Mouse (Mus musculus) mouse trophoblast stem cell (cell line): ENCODE data around the gene Emd.
"Not testable (repeated sequence)": the region's sequence is repeated elsewhere in the genome, so short reads cannot be mapped to it uniquely, and the experiment has no call there.

Source experiments
- in situ Hi-C, 2 experiments: fragments of 300-500 bp; cut with MseI, MboI; formaldehyde crosslinking; loops; 2 replicates in 1 of 2; 3 replicates in 1 of 2; pipeline ENCODE4 v1.15.1; 2025

The Emd gene

GRCm38 (mm10) chrX:74254153-74254887, at the start of gene Emd:
Gene Emd, plus strand, starts transcription at chrX:74254687.
- in situ Hi-C loops, result no loop called here

GRCm38 (mm10) chrX:74218496-74218895, 36.0 kb upstream of the Emd start:
- in situ Hi-C loops, result no loop called here

GRCm38 (mm10) chrX:74219449-74219848, 35.0 kb upstream of the Emd start:
- in situ Hi-C loops, result no loop called here

- in situ Hi-C loops, result not testable (repeated sequence)
Measured at GRCm38 (mm10) chrX:74220099-74220498, 34.4 kb upstream of the Emd start.

GRCm38 (mm10) chrX:74230038-74230437, 24.4 kb upstream of the Emd start:
- in situ Hi-C loops, result no loop called here

- in situ Hi-C loops, result no loop called here
Measured at GRCm38 (mm10) chrX:74233196-74233595, 21.3 kb upstream of the Emd start.

- in situ Hi-C loops, result loop anchor here in 1 of 2 experiments (10.0 kb wide), 1 partner anchor 174 kb away; no protein-coding TSS in a partner anchor
Measured at GRCm38 (mm10) chrX:74240332-74240731, 14.2 kb upstream of the Emd start.

- in situ Hi-C loops, result loop anchor here in 1 of 2 experiments (10.0 kb wide), 1 partner anchor 171 kb away; no protein-coding TSS in a partner anchor
Measured at GRCm38 (mm10) chrX:74243396-74243795, 11.1 kb upstream of the Emd start.

- in situ Hi-C loops, result loop anchor here in 1 of 2 experiments (10.0 kb wide), 1 partner anchor 171 kb away; no protein-coding TSS in a partner anchor
Measured at GRCm38 (mm10) chrX:74243807-74244206, 10.7 kb upstream of the Emd start.

- in situ Hi-C loops, result loop anchor here in 1 of 2 experiments (10.0 kb wide), 1 partner anchor 170 kb away; no protein-coding TSS in a partner anchor
Measured at GRCm38 (mm10) chrX:74244614-74245083, 9.8 kb upstream of the Emd start.

GRCm38 (mm10) chrX:74245107-74245506, 9.4 kb upstream of the Emd start:
- in situ Hi-C loops, result loop anchor here in 1 of 2 experiments (10.0 kb wide), 1 partner anchor 170 kb away; no protein-coding TSS in a partner anchor

GRCm38 (mm10) chrX:74245687-74246086, 8.8 kb upstream of the Emd start:
- in situ Hi-C loops, result loop anchor here in 1 of 2 experiments (10.0 kb wide), 1 partner anchor 169 kb away; no protein-coding TSS in a partner anchor

- in situ Hi-C loops, result loop anchor here in 1 of 2 experiments (10.0 kb wide), 1 partner anchor 169 kb away; no protein-coding TSS in a partner anchor
Measured at GRCm38 (mm10) chrX:74246213-74246681, 8.2 kb upstream of the Emd start.

- in situ Hi-C loops, result loop anchor here in 1 of 2 experiments (10.0 kb wide), 1 partner anchor 168 kb away; no protein-coding TSS in a partner anchor
Measured at GRCm38 (mm10) chrX:74246693-74247092, 7.8 kb upstream of the Emd start.

GRCm38 (mm10) chrX:74248651-74249050, 5.8 kb upstream of the Emd start:
- in situ Hi-C loops, result loop anchor here in 1 of 2 experiments (10.0 kb wide), 1 partner anchor 166 kb away; no protein-coding TSS in a partner anchor

- in situ Hi-C loops, result loop anchor here in 1 of 2 experiments (10.0 kb wide), 1 partner anchor 165 kb away; no protein-coding TSS in a partner anchor
Measured at GRCm38 (mm10) chrX:74249615-74250014, 4.9 kb upstream of the Emd start, which contains the start of gene Flna. Gene Flna, minus strand, starts transcription at chrX:74249820.

- in situ Hi-C loops, result no loop called here
Measured at GRCm38 (mm10) chrX:74254888-74255565, 540 bp downstream of the Emd start.

GRCm38 (mm10) chrX:74257746-74258145, 3.3 kb downstream of the Emd start:
- in situ Hi-C loops, result no loop called here

GRCm38 (mm10) chrX:74269736-74270061, 15.2 kb downstream of the Emd start:
- in situ Hi-C loops, result no loop called here

GRCm38 (mm10) chrX:74270062-74270901, 15.8 kb downstream of the Emd start, which contains the start of gene Rpl10:
Gene Rpl10, plus strand, starts transcription at chrX:74270812.
- in situ Hi-C loops, result no loop called here
